Mouse (Mus musculus): Measurements from ENCODE around the gene Cmtm7. TPM values are rescaled to one million over a fixed set of nuclear protein-coding genes. Genes with fewer than 3 reads are reported as not detected.
"Not testable (repeated sequence)": the region's sequence is repeated elsewhere in the genome, so short reads cannot be mapped to it uniquely, and the experiment has no call there.

The Cmtm7 gene
- total RNA-seq, 2 experiments from 2014 or later, result 5.4 to 6.5 TPM

DNA sequence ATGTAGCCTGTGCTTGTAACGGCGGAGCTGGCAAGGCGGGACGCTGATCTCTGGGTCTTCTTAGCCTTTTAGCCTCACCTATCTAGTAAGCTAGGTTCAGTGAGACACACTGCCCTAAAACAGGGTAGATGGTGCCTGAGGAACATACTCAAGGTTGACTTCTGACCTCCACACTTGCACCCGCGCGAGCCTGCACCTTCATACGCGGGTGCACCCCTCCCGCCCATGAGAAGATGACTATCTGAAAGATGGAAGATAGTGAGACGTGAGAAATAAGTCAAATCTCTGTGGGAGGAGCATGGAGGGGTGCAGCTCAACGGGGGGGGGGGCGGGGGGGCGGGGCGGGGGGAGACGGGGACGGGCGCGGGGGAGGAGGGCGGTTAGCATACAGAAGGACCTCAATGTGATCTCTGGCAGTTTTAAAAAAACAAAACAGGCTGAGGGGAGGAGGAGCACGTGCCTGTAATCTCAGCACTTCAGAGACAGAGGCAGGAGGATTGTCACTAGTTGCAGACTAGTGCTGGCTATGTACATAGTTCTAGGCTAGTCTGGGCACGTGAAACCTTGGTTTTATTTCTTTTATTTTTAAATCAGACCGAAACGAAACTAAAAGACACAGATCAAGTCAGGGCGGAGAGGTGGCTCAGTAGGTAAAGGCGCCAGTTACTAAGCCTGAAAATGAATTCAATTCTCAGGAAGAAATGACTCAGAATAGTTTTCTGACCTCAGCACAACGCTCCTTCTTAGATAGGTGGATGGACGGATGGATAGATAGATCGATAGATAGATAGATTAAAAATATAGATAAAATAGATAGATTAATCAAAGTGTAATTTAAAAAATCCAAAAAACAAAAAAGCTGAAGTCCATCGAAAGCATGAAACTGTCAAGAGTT is 51.5 kb downstream of the Cmtm7 start:
- no peak for DNase-seq (ENCODE audit: low spot score in 2 of 2)

GRCm38 (mm10) chr9:114728432-114728831 is 53.2 kb downstream of the Cmtm7 start:
- not testable (repeated sequence) for DNase-seq (ENCODE audit: low spot score in 2 of 2)

DNA sequence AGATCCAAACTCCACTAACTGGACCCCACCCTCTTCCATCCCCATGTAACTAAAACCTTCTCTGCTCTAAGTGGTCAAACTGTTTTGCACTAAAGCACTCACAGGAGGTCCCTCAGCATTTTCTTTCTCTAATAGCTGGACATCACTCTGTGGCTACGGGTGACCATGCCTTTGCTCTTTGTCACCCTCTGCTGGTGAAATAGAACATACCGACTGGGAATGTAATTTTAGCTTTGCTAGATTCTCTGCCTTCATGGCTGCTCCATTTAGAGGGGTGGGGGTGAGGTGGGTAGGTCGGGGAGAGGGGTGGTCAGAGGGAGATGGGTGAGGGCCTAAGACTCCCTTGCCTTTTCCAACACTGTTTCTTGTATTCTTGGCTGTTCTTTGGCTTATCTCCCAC is 54.3 kb downstream of the Cmtm7 start:
- peak; percentile 25 to 51 for DNase-seq (ENCODE audit: low spot score in 2 of 2)

DNA sequence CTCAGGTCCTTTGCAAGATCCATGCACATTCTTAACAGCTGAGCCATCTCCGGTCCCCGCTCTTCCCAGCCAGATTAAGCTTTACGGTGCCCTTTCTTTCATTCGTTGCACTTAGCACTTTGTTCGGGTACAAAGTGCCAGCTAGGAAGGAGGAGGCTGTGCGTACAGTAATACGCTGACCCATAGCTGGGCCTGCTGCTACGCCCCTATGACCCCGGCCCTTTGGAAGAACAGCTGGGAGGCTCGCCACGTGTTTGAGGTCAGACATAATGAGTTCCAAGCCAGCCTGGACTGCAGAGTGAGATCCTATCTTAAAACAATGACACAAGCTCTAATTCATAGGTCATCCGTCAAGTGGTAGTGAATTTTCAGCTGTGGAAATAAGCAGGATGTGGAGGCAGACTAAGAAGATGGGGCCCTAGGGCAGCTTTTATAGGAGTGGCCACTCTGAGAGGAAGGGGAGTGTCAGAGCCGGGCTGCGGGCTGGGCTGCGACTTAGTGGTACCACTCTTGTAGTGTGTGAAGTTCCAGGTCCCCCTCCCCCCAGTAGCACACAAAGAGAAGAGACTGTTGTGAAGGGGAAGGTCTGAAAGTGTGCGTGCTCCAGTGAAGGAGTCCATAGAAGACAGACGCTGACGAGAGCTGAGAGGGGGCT is 64.9 kb downstream of the Cmtm7 start:
- DNase-seq (ENCODE audit: low spot score in 2 of 2), result no peak

GRCm38 (mm10) chr9:114713481-114713880 is 68.2 kb downstream of the Cmtm7 start:
- DNase-seq (ENCODE audit: low spot score in 2 of 2), result no peak

DNA sequence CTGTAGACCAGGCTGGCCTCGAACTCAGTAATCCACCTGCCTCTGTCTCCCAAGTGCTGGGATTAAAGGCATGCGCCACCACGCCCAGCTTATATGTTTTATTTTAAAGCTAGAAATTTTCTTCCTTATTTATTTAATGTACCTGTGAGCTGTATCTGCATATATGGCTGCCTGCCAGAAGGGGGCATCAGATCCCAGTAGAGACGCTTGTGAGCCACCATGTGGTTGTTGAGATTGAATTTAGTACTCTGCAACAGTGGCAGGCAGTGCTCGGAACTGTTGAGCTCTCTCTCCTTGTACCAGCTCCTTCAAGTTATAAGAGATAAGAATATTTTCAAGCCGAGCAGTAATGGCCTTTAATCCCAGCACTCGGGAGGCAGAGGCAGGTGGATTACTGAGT is 71.3 kb downstream of the Cmtm7 start:
- no peak for DNase-seq (ENCODE audit: low spot score in 2 of 2)

GRCm38 (mm10) chr9:114707805-114708204 is 73.9 kb downstream of the Cmtm7 start:
- DNase-seq (ENCODE audit: low spot score in 2 of 2), result no peak

Other genes with a start within 250 kb of the Cmtm7 start
- gene Trim71, start 217.5 kb downstream of the Cmtm7 start, total RNA-seq (2021), result under 1 TPM; 0.18 to 0.27 TPM
- gene Cnot10, start 141.7 kb downstream of the Cmtm7 start, total RNA-seq (2021), result 10 to 100 TPM; 46.1 to 52.7 TPM
- gene Dync1li1, start 93.1 kb downstream of the Cmtm7 start, total RNA-seq (2021), result 100 to 1,000 TPM; 103 to 111 TPM
- gene Cmtm6, start 50.7 kb downstream of the Cmtm7 start, total RNA-seq (2021), result 10 to 100 TPM; 26.3 to 30.5 TPM
- gene Cmtm8, start 62.3 kb upstream of the Cmtm7 start, total RNA-seq (2021), result 1 to 10 TPM; 1.7 to 2.9 TPM
- 10 to 100 TPM; 84.6 to 89.3 TPM for gene Gpd1l, start 152.1 kb upstream of the Cmtm7 start, total RNA-seq (2021)
- 10 to 100 TPM; 29.3 to 31.8 TPM for gene Osbpl10, start 196.7 kb upstream of the Cmtm7 start, total RNA-seq (2021)
- gene Rps27rt, start 200.9 kb upstream of the Cmtm7 start, total RNA-seq (2021), result 10 to 100 TPM in 1 of 2 experiments, 1 to 10 TPM in 1; 5.7 to 13.2 TPM

Measured in layer of hippocampus, postnatal 10 days (tissue).